Mouse (Mus musculus) liver, adult 2 months (tissue): ENCODE data around the gene Tpo.

Source experiments
- CTCF ChIP-seq: fragments of 200-500 bp; IDR thresholded peaks from 2 replicates; pipeline ENCODE4 v1.5.1; 2011; ENCODE audit warnings: low read depth, low read length, control low read depth
- POLR2A ChIP-seq: fragments of 200-500 bp; IDR thresholded peaks from 2 replicates; pipeline ENCODE4 v1.6.1; 2011; ENCODE audit warnings: low read length, control low read depth; ENCODE audit not compliant: insufficient read depth; ENCODE audit errors: extremely low read depth

DNA sequence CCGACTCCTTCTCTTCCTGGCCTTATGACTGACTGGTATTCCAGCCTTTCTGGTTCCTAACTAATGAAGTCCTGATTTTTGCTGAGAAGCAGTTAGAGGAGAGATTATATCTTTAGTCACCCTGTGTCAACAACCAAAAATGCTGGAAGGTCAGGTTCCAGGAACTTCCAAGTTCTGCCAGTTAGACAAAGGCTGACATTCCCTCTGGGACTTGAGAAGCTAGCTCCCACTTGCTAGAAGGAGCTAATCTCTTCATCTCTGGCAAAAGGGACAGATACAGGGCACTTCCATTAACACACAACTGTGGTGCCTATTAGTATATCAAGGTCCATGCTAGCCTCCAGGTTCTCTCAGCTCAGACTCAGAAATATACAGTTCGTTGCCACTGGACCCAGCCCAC lies 64.6 kb downstream of the Tpo start:
- TF ChIP-seq CTCF, result no peak
- TF ChIP-seq POLR2A, result no peak
